Mouse (Mus musculus) spleen, adult 2 months (tissue): ENCODE results near the gene Ly6g.
A peak's percentile ranks its signal among the peaks of the same experiment; 100 is the strongest.

Experiments
- CTCF ChIP-seq: fragments of 200-500 bp; IDR thresholded peaks from 2 replicates; pipeline ENCODE4 v1.5.1; 2011; ENCODE audit warnings: mild to moderate bottlenecking, inconsistent platforms; ENCODE audit not compliant: insufficient read depth, insufficient read length, insufficient replicate concordance; ENCODE audit errors: extremely low read depth
- POLR2A ChIP-seq: fragments of 200-500 bp; IDR thresholded peaks from 2 replicates; pipeline ENCODE4 v1.6.1; 2011; ENCODE audit warnings: low read depth, low read length, inconsistent platforms

DNA sequence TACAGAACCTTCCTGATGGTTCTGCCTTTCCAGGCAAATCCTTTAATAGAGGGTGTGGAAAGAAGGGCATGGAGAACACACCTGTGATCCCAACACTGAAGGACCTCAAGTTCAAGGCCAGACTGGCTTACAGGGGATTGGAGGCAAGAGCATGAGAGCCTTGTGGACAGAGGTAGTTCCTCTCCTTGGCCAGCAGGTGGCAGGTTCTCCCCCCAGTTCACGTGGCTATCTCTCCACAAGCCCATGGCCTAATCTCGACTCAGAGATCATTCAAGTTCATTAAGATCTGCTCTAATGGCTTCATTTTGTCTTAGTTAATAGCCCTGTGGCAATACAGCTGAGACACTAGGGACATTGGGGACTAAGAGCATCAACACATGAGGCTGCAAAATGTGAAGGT lies 35.0 kb upstream of the Ly6g start:
- TF ChIP-seq CTCF, result peak; percentile 73; the same call in 1 of the 2 replicates
- no peak for TF ChIP-seq POLR2A
